Mouse (Mus musculus): ENCODE measurements around the gene Taf3. TPM values are rescaled to one million over a fixed set of nuclear protein-coding genes. Genes with fewer than 3 reads are reported as not detected.

Taf3 gene
- total and polyA plus RNA-seq, 3 experiments: 3.0 to 8.6 (median 8.2) TPM

GRCm38 (mm10) chr2:10009671-10010254 lies 38.6 kb downstream of the Taf3 start:
- H3K4me3 ChIP-seq: no peak overlapping the region
- intact Hi-C loops (cut with DNase I): loop anchor here (2.0 to 5.0 kb wide), 4 partner anchors 67 to 1335 kb away; partner anchors contain the start of gene 4930412O13Rik
- DNase-seq: no peak
- H3K36me3 ChIP-seq (ENCODE audit: control insufficient read depth, insufficient read depth, low read length): no peaks in the 10 kb centered on the region
- H3K4me1 ChIP-seq (ENCODE audit: control insufficient read depth, insufficient read depth, low read length): no peaks in the 10 kb centered on the region
- H3K79me2 ChIP-seq (replicated peaks; ENCODE audit: control insufficient read depth, insufficient read depth, low read length): no peaks in the 10 kb centered on the region
- 88% methylated on average over 13 of the region's 13 CpGs for WGBS
- H3K27ac ChIP-seq: no peak overlapping the region
- no peaks in the 10 kb centered on the region for H3K27me3 ChIP-seq (ENCODE audit: control insufficient read depth, insufficient read depth, low read length)
- no peak overlapping the region for H3K9ac ChIP-seq (ENCODE audit: low read depth, low read length)
- TF ChIP-seq EP300 (IDR thresholded peaks at IDR 0.05; ENCODE audit: insufficient read depth, low read depth, low read length): no peak

- intact Hi-C loops (cut with DNase I): loop anchor here (2.0 to 5.0 kb wide), 2 partner anchors 126 to 1334 kb away; partner anchors contain the start of gene 4930412O13Rik
Observed at GRCm38 (mm10) chr2:10008593-10008992, 39.8 kb downstream of the Taf3 start.

GRCm38 (mm10) chr2:10004960-10005621 lies 43.3 kb downstream of the Taf3 start:
- Histone ChIP-seq H3K79me2 (replicated peaks; ENCODE audit: control insufficient read depth, insufficient read depth, low read length) (peaks cover 3% of the 10 kb centered on the region), H3K4me3 (no peak overlapping the region), H3K27ac (no peak overlapping the region), H3K27me3 (ENCODE audit: control insufficient read depth, insufficient read depth, low read length) (no peaks in the 10 kb centered on the region), H3K36me3 (ENCODE audit: control insufficient read depth, insufficient read depth, low read length) (no peaks in the 10 kb centered on the region), H3K9ac (ENCODE audit: low read depth, low read length) (no peak overlapping the region), H3K4me1 (ENCODE audit: control insufficient read depth, insufficient read depth, low read length) (peaks cover 4% of the 10 kb centered on the region; the same call in 1 of the 2 replicates)
- WGBS: 59% methylated on average over 8 of the region's 8 CpGs
- intact Hi-C loops (cut with DNase I): loop anchor here (5.0 kb wide), 1 partner anchor 123 kb away; the partner anchor contains the start of gene 4930412O13Rik
- peak in 1 of 2 experiments; percentile 11 for DNase-seq
- TF ChIP-seq POLR2A (IDR thresholded peaks at IDR 0.05; ENCODE audit: insufficient read depth, low read depth, low read length) (no peak), CTCF (IDR thresholded peaks at IDR 0.05) (peak; percentile 12; the same call in 1 of the 2 replicates), EP300 (IDR thresholded peaks at IDR 0.05; ENCODE audit: insufficient read depth, low read depth, low read length) (no peak)

More at GRCm38 (mm10) chr2:10008593-10008992, 39.8 kb downstream of the Taf3 start:
- TF ChIP-seq POLR2A (IDR thresholded peaks at IDR 0.05; ENCODE audit: insufficient read depth, low read depth, low read length) (no peak), CTCF (IDR thresholded peaks at IDR 0.05) (no peak), EP300 (IDR thresholded peaks at IDR 0.05; ENCODE audit: insufficient read depth, low read depth, low read length) (no peak)
- Histone ChIP-seq H3K9ac (ENCODE audit: low read depth, low read length) (no peak overlapping the region), H3K4me3 (no peak overlapping the region), H3K4me1 (ENCODE audit: control insufficient read depth, insufficient read depth, low read length) (no peaks in the 10 kb centered on the region; the same call in 1 of the 2 replicates), H3K36me3 (ENCODE audit: control insufficient read depth, insufficient read depth, low read length) (no peaks in the 10 kb centered on the region), H3K27me3 (ENCODE audit: control insufficient read depth, insufficient read depth, low read length) (no peaks in the 10 kb centered on the region), H3K79me2 (replicated peaks; ENCODE audit: control insufficient read depth, insufficient read depth, low read length) (no peaks in the 10 kb centered on the region), H3K27ac (no peak overlapping the region)
- WGBS: 75% methylated on average over 4 of the region's 4 CpGs
- DNase-seq: no peak

- intact Hi-C loops (cut with DNase I): no loop called here
- TF ChIP-seq POLR2A (IDR thresholded peaks at IDR 0.05; ENCODE audit: insufficient read depth, low read depth, low read length) (no peak), CTCF (IDR thresholded peaks at IDR 0.05) (no peak), EP300 (IDR thresholded peaks at IDR 0.05; ENCODE audit: insufficient read depth, low read depth, low read length) (no peak)
- H3K27me3 ChIP-seq (ENCODE audit: control insufficient read depth, insufficient read depth, low read length): no peaks in the 10 kb centered on the region
- peaks cover 3% of the 10 kb centered on the region for H3K79me2 ChIP-seq (replicated peaks; ENCODE audit: control insufficient read depth, insufficient read depth, low read length)
- peak in 1 of 2 experiments; percentile 26 for DNase-seq
- H3K9ac ChIP-seq (ENCODE audit: low read depth, low read length): no peak overlapping the region
- H3K36me3 ChIP-seq (ENCODE audit: control insufficient read depth, insufficient read depth, low read length): no peaks in the 10 kb centered on the region
- 70% methylated on average over 5 of the region's 5 CpGs for WGBS
- no peak overlapping the region for H3K27ac ChIP-seq
- H3K4me3 ChIP-seq: no peak overlapping the region
- peaks cover 4% of the 10 kb centered on the region; the same call in 1 of the 2 replicates for H3K4me1 ChIP-seq (ENCODE audit: control insufficient read depth, insufficient read depth, low read length)
Observed at GRCm38 (mm10) chr2:10003358-10003757, 45.0 kb downstream of the Taf3 start.

GRCm38 (mm10) chr2:10001591-10001990 lies 46.8 kb downstream of the Taf3 start:
- intact Hi-C loops (cut with DNase I): no loop called here
- Histone ChIP-seq H3K27ac (no peak overlapping the region), H3K9ac (ENCODE audit: low read depth, low read length) (no peak overlapping the region), H3K4me3 (no peak overlapping the region), H3K27me3 (ENCODE audit: control insufficient read depth, insufficient read depth, low read length) (no peaks in the 10 kb centered on the region), H3K36me3 (ENCODE audit: control insufficient read depth, insufficient read depth, low read length) (no peaks in the 10 kb centered on the region), H3K4me1 (ENCODE audit: control insufficient read depth, insufficient read depth, low read length) (peaks cover 4% of the 10 kb centered on the region; the same call in 1 of the 2 replicates), H3K79me2 (replicated peaks; ENCODE audit: control insufficient read depth, insufficient read depth, low read length) (peaks cover 3% of the 10 kb centered on the region)
- no peak for DNase-seq
- no peak for TF ChIP-seq CTCF (IDR thresholded peaks at IDR 0.05)
- no peak for TF ChIP-seq EP300 (IDR thresholded peaks at IDR 0.05; ENCODE audit: insufficient read depth, low read depth, low read length)
- TF ChIP-seq POLR2A (IDR thresholded peaks at IDR 0.05; ENCODE audit: insufficient read depth, low read depth, low read length): no peak
- WGBS: 42% methylated on average over 2 of the region's 2 CpGs

GRCm38 (mm10) chr2:9997535-9997934 lies 50.9 kb downstream of the Taf3 start:
- no peaks in the 10 kb centered on the region for H3K36me3 ChIP-seq (ENCODE audit: control insufficient read depth, insufficient read depth, low read length)
- intact Hi-C loops (cut with DNase I): no loop called here
- 48% methylated on average over 7 of the region's 7 CpGs for WGBS
- H3K27me3 ChIP-seq (ENCODE audit: control insufficient read depth, insufficient read depth, low read length): no peaks in the 10 kb centered on the region
- no peak overlapping the region for H3K9ac ChIP-seq (ENCODE audit: low read depth, low read length)
- no peak overlapping the region for H3K27ac ChIP-seq
- peaks cover 3% of the 10 kb centered on the region for H3K79me2 ChIP-seq (replicated peaks; ENCODE audit: control insufficient read depth, insufficient read depth, low read length)
- DNase-seq: no peak
- TF ChIP-seq POLR2A (IDR thresholded peaks at IDR 0.05; ENCODE audit: insufficient read depth, low read depth, low read length): no peak
- H3K4me3 ChIP-seq: no peak overlapping the region
- peaks cover 4% of the 10 kb centered on the region; the same call in 1 of the 2 replicates for H3K4me1 ChIP-seq (ENCODE audit: control insufficient read depth, insufficient read depth, low read length)
